Mouse (Mus musculus) E14TG2a.4 (cell line): ENCODE results near the gene Gstt4.

ENCODE experiments used
- CTCF ChIP-seq: conservative IDR thresholded peaks from 2 replicates; pipeline ENCODE4 v1.5.1; 2014; ENCODE audit warnings: low read length
- NANOG ChIP-seq: IDR thresholded peaks from 2 replicates; pipeline ENCODE4 v1.6.1; 2014; ENCODE audit warnings: borderline replicate concordance, low read length, mixed read lengths
- POU5F1 ChIP-seq: IDR thresholded peaks from 2 replicates; pipeline ENCODE4 v1.6.1; 2014; ENCODE audit warnings: low read length, borderline replicate concordance

- TF ChIP-seq CTCF (no peak), POU5F1 (no peak), NANOG (no peak)
Observed at GRCm38 (mm10) chr10:75854791-75855190, 32.4 kb upstream of the Gstt4 start.
